Mouse (Mus musculus): ENCODE measurements around the gene Isyna1. TPM values are rescaled to one million over a fixed set of nuclear protein-coding genes. Genes with fewer than 3 reads are reported as not detected.

Isyna1 gene
- total RNA-seq (2021), result 10 to 100 TPM; 38.9 to 41.6 TPM

GRCm38 (mm10) chr8:70593961-70594609 lies at the start of gene Isyna1:
Isyna1 (plus strand) TSS chr8:70594373.
- DNase-seq, result peak; percentile 86

- DNase-seq, result no peak
Observed at GRCm38 (mm10) chr8:70546412-70546811, 47.8 kb upstream of the Isyna1 start.

- DNase-seq, result no peak
Observed at GRCm38 (mm10) chr8:70547762-70548161, 46.4 kb upstream of the Isyna1 start.

GRCm38 (mm10) chr8:70549412-70550184 lies 44.6 kb upstream of the Isyna1 start:
- DNase-seq, result no peak

- DNase-seq, result peak; percentile 42
Observed at GRCm38 (mm10) chr8:70551558-70552161, 42.5 kb upstream of the Isyna1 start.

- DNase-seq, result peak; percentile 49
Observed at GRCm38 (mm10) chr8:70552836-70553235, 41.3 kb upstream of the Isyna1 start.

- DNase-seq, result peak; percentile 86
Observed at GRCm38 (mm10) chr8:70553740-70554139, 40.4 kb upstream of the Isyna1 start.

GRCm38 (mm10) chr8:70555079-70555747 lies 39.0 kb upstream of the Isyna1 start:
- DNase-seq, result no peak

GRCm38 (mm10) chr8:70558334-70558733 lies 35.8 kb upstream of the Isyna1 start:
- DNase-seq, result peak; percentile 60

- no peak for DNase-seq
Observed at GRCm38 (mm10) chr8:70558983-70559382, 35.2 kb upstream of the Isyna1 start.

GRCm38 (mm10) chr8:70560096-70560495 lies 34.1 kb upstream of the Isyna1 start:
- DNase-seq, result peak; percentile 71

- no peak for DNase-seq
Observed at GRCm38 (mm10) chr8:70560564-70560963, 33.6 kb upstream of the Isyna1 start.

GRCm38 (mm10) chr8:70561357-70561756 lies 32.8 kb upstream of the Isyna1 start:
- DNase-seq, result no peak

- peak; percentile 60 for DNase-seq
Observed at GRCm38 (mm10) chr8:70561809-70562535, 32.2 kb upstream of the Isyna1 start.

- no peak for DNase-seq
Observed at GRCm38 (mm10) chr8:70562802-70563201, 31.4 kb upstream of the Isyna1 start.

GRCm38 (mm10) chr8:70563763-70564387 lies 30.3 kb upstream of the Isyna1 start:
- no peak for DNase-seq

- DNase-seq, result no peak
Observed at GRCm38 (mm10) chr8:70564696-70565235, 29.4 kb upstream of the Isyna1 start.

- peak; percentile 79 for DNase-seq
Observed at GRCm38 (mm10) chr8:70565561-70565960, 28.6 kb upstream of the Isyna1 start.

- DNase-seq, result no peak
Observed at GRCm38 (mm10) chr8:70570360-70570759, 23.8 kb upstream of the Isyna1 start.

- peak; percentile 74 for DNase-seq
Observed at GRCm38 (mm10) chr8:70570990-70571389, 23.2 kb upstream of the Isyna1 start.

- DNase-seq, result no peak
Observed at GRCm38 (mm10) chr8:70574302-70574701, 19.9 kb upstream of the Isyna1 start.
